Mouse (Mus musculus) stomach, postnatal 0 days (tissue): Measurements from ENCODE around the gene Rasgef1b. TPM values are rescaled to one million over a fixed set of nuclear protein-coding genes. Genes with fewer than 3 reads are reported as not detected.

ENCODE experiments used
- ATAC-seq: fragments of 200-750 bp; cut with Nextera tagmentation; 2 replicates; pipeline ENCODE4 v1.8.0; 2017; ENCODE audit not compliant: low FRiP score, low TSS enrichment
- DNase-seq: peaks from one replicate; pipeline ENCODE4 v3.0.0-alpha.2; 2016; ENCODE audit warnings: low spot score
- H3K27ac ChIP-seq: fragments of 300-500 bp; sonication (generic); replicated peaks from 2 replicates; pipeline ENCODE4 v1.5.1; 2014; ENCODE audit warnings: mild to moderate bottlenecking, control low read depth
- H3K27me3 ChIP-seq: fragments of 300-500 bp; sonication (generic); 2 replicates; pipeline ENCODE4 v1.6.1; 2014; ENCODE audit warnings: low read length; ENCODE audit not compliant: control insufficient read depth, insufficient read depth
- H3K36me3 ChIP-seq: fragments of 300-500 bp; sonication (generic); 2 replicates; pipeline ENCODE4 v1.6.1; 2014; ENCODE audit warnings: low read length, mixed read lengths; ENCODE audit not compliant: control insufficient read depth, insufficient read depth
- H3K4me1 ChIP-seq: fragments of 300-500 bp; sonication (generic); replicated peaks from 2 replicates; pipeline ENCODE4 v1.6.1; 2014; ENCODE audit warnings: antibody characterized with exemption; ENCODE audit not compliant: control insufficient read depth, insufficient read depth
- H3K4me2 ChIP-seq: fragments of 300-500 bp; sonication (generic); replicated peaks from 2 replicates; pipeline ENCODE4 v1.6.1; 2014; ENCODE audit warnings: low read depth, mild to moderate bottlenecking, control low read depth, moderate library complexity
- H3K4me3 ChIP-seq: fragments of 300-500 bp; sonication (generic); 2 replicates; pipeline ENCODE4 v1.5.1; 2014; ENCODE audit warnings: low read depth, low read length, control low read depth
- H3K9ac ChIP-seq: fragments of 300-500 bp; sonication (generic); 2 replicates; pipeline ENCODE4 v1.6.1; 2014; ENCODE audit warnings: mild to moderate bottlenecking, low read length, control low read depth, mixed read lengths
- H3K9me3 ChIP-seq: fragments of 300-500 bp; sonication (generic); 2 replicates; pipeline ENCODE4 v1.6.1; 2016; ENCODE audit warnings: low read length; ENCODE audit not compliant: control insufficient read depth
- CTCF ChIP-seq: IDR thresholded peaks from 2 replicates; pipeline ENCODE4 v1.5.1; 2016; ENCODE audit warnings: antibody characterized with exemption, low read depth, mild to moderate bottlenecking, moderate library complexity
- EP300 ChIP-seq: optimal IDR thresholded peaks from 2 replicates; pipeline ENCODE3; 2016; ENCODE audit warnings: antibody characterized with exemption
- WGBS: fragments of 180-500 bp; shearing (Covaris S2); extraction: QIAGEN DNeasy Blood & Tissue Kit; methylation state at CpG from one replicate; pipeline ENCODE4 v1.1.7; 2014; 5-methylcytosine and 5-hydroxymethylcytosine counted together
- polyA plus RNA-seq: library from polyadenylated mRNA; unstranded; fragments of >200 nt; fragmentation: Nextera tagmentation; extraction: Ambion mirVana; gene quantifications from 2 replicates; pipeline ENCODE4 v1.2.1, GENCODE M21; 2015

The Rasgef1b gene
- polyA plus RNA-seq, 1 experiment from 2014 or later = 37.4 TPM

DNA sequence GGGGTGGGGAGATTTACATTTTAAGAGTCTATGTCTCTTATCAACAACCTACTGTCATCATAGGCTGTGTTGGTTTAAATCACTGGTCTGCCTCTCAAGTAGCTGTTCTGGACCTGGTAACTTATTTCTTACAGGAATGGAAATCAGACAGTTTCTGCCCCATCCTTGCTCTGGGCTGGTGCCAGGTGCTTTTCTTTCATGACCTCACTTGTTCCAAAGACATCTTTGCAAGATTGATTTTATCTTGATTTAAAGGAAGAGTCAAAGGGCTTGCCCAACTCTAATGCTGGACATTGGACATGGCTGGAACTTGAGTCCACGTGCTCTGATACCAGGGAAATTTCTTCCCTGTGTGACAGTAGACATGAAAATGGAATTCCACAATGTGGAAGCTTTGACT, 315.0 kb downstream of the Rasgef1b start:
- TF ChIP-seq EP300 = no peak
- no peak for TF ChIP-seq CTCF
- Histone ChIP-seq H3K4me3 (no peak overlapping the region), H3K27me3 (no peaks in the 10 kb centered on the region), H3K9me3 (no peaks in the 10 kb centered on the region), H3K9ac (no peak overlapping the region), H3K4me1 (no peaks in the 10 kb centered on the region), H3K36me3 (no peaks in the 10 kb centered on the region), H3K27ac (no peak overlapping the region), H3K4me2 (no peak overlapping the region)
- no peak for DNase-seq
- whole genome bisulfite sequencing = 86% methylated on average over 1 of the region's 1 CpGs
- no peak for ATAC-seq

DNA sequence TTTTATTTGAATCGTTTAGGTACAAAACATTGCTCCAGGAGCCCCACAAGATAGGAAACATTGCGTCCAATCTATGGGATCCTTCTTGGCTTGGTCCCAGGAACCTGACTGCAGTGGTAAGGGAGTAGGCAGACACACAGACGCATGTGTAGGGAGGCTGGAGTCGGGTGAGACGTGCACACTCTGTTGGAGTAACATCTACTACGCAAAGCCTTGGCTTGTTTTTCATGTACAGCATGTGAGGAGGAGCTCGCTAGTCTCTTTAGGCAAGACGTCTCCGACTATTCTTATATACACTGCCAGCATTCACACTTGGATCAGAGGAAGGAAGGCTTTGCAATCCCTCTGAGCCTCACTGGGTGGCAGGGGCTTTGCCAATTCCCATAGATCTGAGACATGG, 315.5 kb downstream of the Rasgef1b start:
- 79% methylated on average over 9 of the region's 9 CpGs for WGBS
- DNase-seq = no peak
- H3K4me2 ChIP-seq = no peak overlapping the region
- H3K36me3 ChIP-seq = no peaks in the 10 kb centered on the region
- no peak for ATAC-seq
- TF ChIP-seq CTCF (no peak), EP300 (no peak)
- no peaks in the 10 kb centered on the region for H3K9me3 ChIP-seq
- H3K27ac ChIP-seq = no peak overlapping the region
- no peak overlapping the region for H3K4me3 ChIP-seq
- no peaks in the 10 kb centered on the region for H3K4me1 ChIP-seq
- no peak overlapping the region for H3K9ac ChIP-seq
- no peaks in the 10 kb centered on the region for H3K27me3 ChIP-seq

DNA sequence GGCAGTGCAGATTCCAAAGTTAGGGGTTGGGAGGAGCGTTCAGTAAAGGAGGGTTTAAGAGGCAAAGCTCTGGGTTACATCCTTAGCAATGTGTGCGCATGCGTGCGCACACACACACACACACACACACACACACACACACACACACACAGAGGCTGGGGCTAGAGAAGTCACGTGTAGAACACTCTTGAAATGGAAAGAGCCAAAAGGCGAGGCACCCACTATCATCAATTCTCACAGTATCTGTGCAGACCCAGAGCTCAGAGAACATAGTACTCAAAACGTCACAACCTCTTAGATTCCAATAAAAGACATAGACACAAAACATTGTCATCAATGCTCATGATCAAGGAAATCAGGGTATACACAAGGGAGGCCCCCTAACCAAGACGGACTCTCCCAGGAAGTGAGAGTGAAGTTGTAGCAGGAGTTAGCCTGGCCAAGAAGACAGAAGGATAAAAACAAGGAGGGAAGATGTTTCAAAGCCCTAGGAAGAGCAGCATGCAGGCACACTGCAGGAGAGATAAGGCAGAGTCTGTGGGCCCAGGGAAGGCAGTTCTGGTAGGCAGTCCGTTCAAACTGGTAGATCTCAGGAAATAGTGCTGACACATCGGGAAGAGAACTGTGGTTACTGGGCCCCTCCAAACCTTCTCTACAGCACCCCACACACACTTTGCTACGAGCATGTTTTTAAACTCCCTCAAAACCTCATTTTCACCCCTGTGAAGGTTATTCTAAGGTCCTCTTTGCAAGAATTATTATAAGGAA, 324.3 kb downstream of the Rasgef1b start:
- Histone ChIP-seq H3K36me3 (no peaks in the 10 kb centered on the region), H3K4me1 (no peaks in the 10 kb centered on the region), H3K27ac (no peak overlapping the region), H3K9ac (no peak overlapping the region), H3K9me3 (no peaks in the 10 kb centered on the region), H3K27me3 (no peaks in the 10 kb centered on the region; the same call in 1 of the 2 replicates), H3K4me3 (no peak overlapping the region), H3K4me2 (no peak overlapping the region)
- WGBS = 88% methylated on average over 11 of the region's 11 CpGs
- TF ChIP-seq CTCF (no peak), EP300 (no peak)
- ATAC-seq (no peak), DNase-seq (no peak)

GRCm38 (mm10) chr5:99403325-99403724, 325.5 kb downstream of the Rasgef1b start:
- Histone ChIP-seq H3K9ac (no peak overlapping the region), H3K4me1 (no peaks in the 10 kb centered on the region), H3K27ac (peak overlapping the region; percentile 24; the same call in 1 of the 2 replicates), H3K27me3 (no peaks in the 10 kb centered on the region; the same call in 1 of the 2 replicates), H3K4me3 (no peak overlapping the region), H3K9me3 (no peaks in the 10 kb centered on the region), H3K4me2 (no peak overlapping the region), H3K36me3 (no peaks in the 10 kb centered on the region)
- ATAC-seq (peak; percentile 76), DNase-seq (peak; percentile 50)
- WGBS = 49% methylated on average over 5 of the region's 5 CpGs
- TF ChIP-seq EP300 = no peak
- no peak for TF ChIP-seq CTCF

GRCm38 (mm10) chr5:99402784-99403183, 326.1 kb downstream of the Rasgef1b start:
- WGBS = 51% methylated on average over 2 of the region's 2 CpGs
- ATAC-seq (no peak), DNase-seq (no peak)
- no peak overlapping the region for H3K9ac ChIP-seq
- H3K36me3 ChIP-seq = no peaks in the 10 kb centered on the region
- no peaks in the 10 kb centered on the region for H3K4me1 ChIP-seq
- H3K27ac ChIP-seq = no peak overlapping the region
- H3K9me3 ChIP-seq = no peaks in the 10 kb centered on the region
- no peak overlapping the region for H3K4me3 ChIP-seq
- H3K27me3 ChIP-seq = no peaks in the 10 kb centered on the region; the same call in 1 of the 2 replicates
- no peak overlapping the region for H3K4me2 ChIP-seq
- TF ChIP-seq CTCF = no peak
- TF ChIP-seq EP300 = no peak

- TF ChIP-seq CTCF (no peak), EP300 (no peak)
- Histone ChIP-seq H3K36me3 (no peaks in the 10 kb centered on the region), H3K9ac (no peak overlapping the region), H3K27ac (peak overlapping the region; percentile 30; the same call in 1 of the 2 replicates), H3K27me3 (no peaks in the 10 kb centered on the region; the same call in 1 of the 2 replicates), H3K4me2 (no peak overlapping the region), H3K9me3 (no peaks in the 10 kb centered on the region), H3K4me1 (no peaks in the 10 kb centered on the region), H3K4me3 (no peak overlapping the region)
- no peak for DNase-seq
- ATAC-seq = no peak
- WGBS = 60% methylated on average over 7 of the region's 7 CpGs
These were observed 326.6 kb downstream of the Rasgef1b start for GRCm38 (mm10) chr5:99402297-99402696.
